Mouse (Mus musculus) forebrain, embryonic 11.5 days (tissue): ENCODE measurements around the gene Sfxn5. TPM values are rescaled to one million over a fixed set of nuclear protein-coding genes. Genes with fewer than 3 reads are reported as not detected.

Source experiments
- ATAC-seq: fragments of 200-750 bp; cut with Nextera tagmentation; replicated peaks from 2 replicates; pipeline ENCODE4 v1.8.0; 2017; ENCODE audit warnings: moderate TSS enrichment; ENCODE audit not compliant: low FRiP score
- DNase-seq: peaks from one replicate; pipeline ENCODE4 v3.0.0-alpha.2; 2017; ENCODE audit warnings: low spot score
- H3K27ac ChIP-seq: fragments of 300-500 bp; sonication (generic); 2 replicates; pipeline ENCODE4 v1.5.1; 2014; ENCODE audit warnings: low read depth, low read length
- H3K27me3 ChIP-seq: fragments of 300-500 bp; sonication (generic); 2 replicates; pipeline ENCODE4 v1.6.1; 2014; ENCODE audit warnings: mild to moderate bottlenecking, low read length, mixed read lengths; ENCODE audit not compliant: control insufficient read depth, insufficient read depth
- H3K36me3 ChIP-seq: fragments of 300-500 bp; sonication (generic); 2 replicates; pipeline ENCODE4 v1.6.1; 2014; ENCODE audit warnings: mild to moderate bottlenecking, low read length, moderate library complexity, mixed read lengths; ENCODE audit not compliant: control insufficient read depth, insufficient read depth
- H3K4me1 ChIP-seq: fragments of 300-500 bp; sonication (generic); replicated peaks from 2 replicates; pipeline ENCODE4 v1.6.1; 2014; ENCODE audit warnings: low read length, mixed read lengths; ENCODE audit not compliant: control insufficient read depth, insufficient read depth
- H3K4me2 ChIP-seq: fragments of 300-500 bp; sonication (generic); 2 replicates; pipeline ENCODE4 v1.6.1; 2014; ENCODE audit warnings: low read depth, mild to moderate bottlenecking, low read length, moderate library complexity, mixed read lengths; ENCODE audit not compliant: severe bottlenecking
- H3K4me3 ChIP-seq: fragments of 300-500 bp; sonication (generic); 2 replicates; pipeline ENCODE4 v1.5.1; 2014; ENCODE audit warnings: low read depth, low read length
- H3K9ac ChIP-seq: fragments of 300-500 bp; sonication (generic); 2 replicates; pipeline ENCODE4 v1.6.1; 2014; ENCODE audit warnings: low read length
- H3K9me3 ChIP-seq: fragments of 300-500 bp; sonication (generic); 2 replicates; pipeline ENCODE4 v1.6.1; 2016; ENCODE audit warnings: low read length, mixed read lengths; ENCODE audit not compliant: control insufficient read depth
- WGBS: fragments of 180-500 bp; shearing (Covaris S2); extraction: QIAGEN DNeasy Blood & Tissue Kit; methylation state at CpG from one replicate; pipeline ENCODE4 v1.1.7; 2014; 5-methylcytosine and 5-hydroxymethylcytosine counted together
- polyA plus RNA-seq: library from polyadenylated mRNA; unstranded; fragments of >200 nt; fragmentation: Nextera tagmentation; extraction: Ambion mirVana; gene quantifications from 2 replicates; pipeline ENCODE4 v1.2.1, GENCODE M21; 2014

Gene Sfxn5
- polyA plus RNA-seq, 1 experiment from 2014 or later, result 13.8 TPM

DNA sequence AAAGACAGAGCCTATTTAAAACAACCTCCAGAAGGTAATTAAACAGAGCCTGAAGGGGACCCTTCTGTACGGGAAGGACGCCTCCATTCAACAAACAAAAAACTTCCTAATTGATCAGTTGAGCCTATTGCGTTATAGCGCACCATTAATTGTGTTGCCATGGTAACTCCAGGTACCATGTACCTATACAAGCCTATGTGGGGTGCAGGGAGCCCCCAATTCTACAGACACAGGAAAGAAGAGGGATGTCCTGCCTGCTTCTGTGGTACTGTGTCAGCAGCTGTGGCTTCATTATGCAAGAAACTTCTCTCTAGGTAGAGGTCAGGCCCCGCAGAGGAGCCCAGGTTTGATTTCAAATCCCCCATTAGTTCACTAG, 39.2 kb downstream of the Sfxn5 start:
- no peaks in the 10 kb centered on the region for H3K36me3 ChIP-seq
- 23% methylated on average over 5 of the region's 5 CpGs for WGBS
- peak; percentile 67; the same call in 1 of the 2 replicates for ATAC-seq
- no peak overlapping the region for H3K4me2 ChIP-seq
- no peaks in the 10 kb centered on the region for H3K27me3 ChIP-seq
- no peak overlapping the region for H3K9ac ChIP-seq
- peaks cover 12% of the 10 kb centered on the region for H3K4me1 ChIP-seq
- peak overlapping the region; percentile 89; the same call in 1 of the 2 replicates for H3K27ac ChIP-seq
- no peaks in the 10 kb centered on the region; the same call in 1 of the 2 replicates for H3K9me3 ChIP-seq
- no peak overlapping the region for H3K4me3 ChIP-seq
- no peak for DNase-seq

DNA sequence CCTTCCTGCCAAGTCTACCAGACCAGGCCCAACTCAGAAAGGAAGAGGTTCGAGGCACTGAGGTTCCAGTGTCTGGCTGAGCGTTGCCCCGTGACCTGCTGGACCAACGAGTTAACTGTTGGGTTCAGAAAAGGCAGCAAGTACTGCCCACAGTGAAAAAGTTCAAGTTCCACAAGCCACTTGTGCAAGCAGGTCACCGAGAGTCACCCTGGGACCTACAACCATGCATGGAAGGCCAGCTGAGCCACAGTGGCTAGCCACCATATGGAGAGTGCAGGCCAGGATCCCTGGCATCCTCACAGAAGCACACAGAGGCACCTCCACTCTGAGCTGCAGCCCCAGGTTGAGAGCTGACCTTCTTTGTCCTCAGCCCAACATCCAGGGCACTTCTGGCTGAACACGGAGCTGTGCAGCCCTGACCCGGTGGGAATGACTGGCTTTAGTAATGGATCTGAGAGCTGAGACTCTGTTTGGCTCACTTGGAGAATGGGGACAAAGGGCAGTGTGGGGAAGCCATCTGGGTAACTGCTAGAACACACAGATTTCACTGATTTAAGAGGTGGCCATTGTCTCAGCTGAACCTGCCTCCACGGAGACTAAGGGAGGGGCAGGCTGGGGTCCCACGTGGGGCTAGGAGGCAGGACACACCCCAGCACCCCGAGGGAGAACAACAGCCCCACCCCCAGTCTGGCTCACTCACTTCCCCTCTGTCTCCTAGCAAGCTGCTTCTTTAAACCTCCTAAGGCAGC, 39.8 kb downstream of the Sfxn5 start:
- Histone ChIP-seq H3K27ac (peak overlapping the region; percentile 89), H3K9ac (peak overlapping the region; percentile 31), H3K4me3 (no peak overlapping the region), H3K4me1 (peaks cover 12% of the 10 kb centered on the region), H3K27me3 (no peaks in the 10 kb centered on the region), H3K9me3 (no peaks in the 10 kb centered on the region), H3K36me3 (no peaks in the 10 kb centered on the region), H3K4me2 (no peak overlapping the region)
- ATAC-seq (peak; percentile 82), DNase-seq (peak; percentile 85)
- 42% methylated on average over 10 of the region's 10 CpGs for WGBS

DNA sequence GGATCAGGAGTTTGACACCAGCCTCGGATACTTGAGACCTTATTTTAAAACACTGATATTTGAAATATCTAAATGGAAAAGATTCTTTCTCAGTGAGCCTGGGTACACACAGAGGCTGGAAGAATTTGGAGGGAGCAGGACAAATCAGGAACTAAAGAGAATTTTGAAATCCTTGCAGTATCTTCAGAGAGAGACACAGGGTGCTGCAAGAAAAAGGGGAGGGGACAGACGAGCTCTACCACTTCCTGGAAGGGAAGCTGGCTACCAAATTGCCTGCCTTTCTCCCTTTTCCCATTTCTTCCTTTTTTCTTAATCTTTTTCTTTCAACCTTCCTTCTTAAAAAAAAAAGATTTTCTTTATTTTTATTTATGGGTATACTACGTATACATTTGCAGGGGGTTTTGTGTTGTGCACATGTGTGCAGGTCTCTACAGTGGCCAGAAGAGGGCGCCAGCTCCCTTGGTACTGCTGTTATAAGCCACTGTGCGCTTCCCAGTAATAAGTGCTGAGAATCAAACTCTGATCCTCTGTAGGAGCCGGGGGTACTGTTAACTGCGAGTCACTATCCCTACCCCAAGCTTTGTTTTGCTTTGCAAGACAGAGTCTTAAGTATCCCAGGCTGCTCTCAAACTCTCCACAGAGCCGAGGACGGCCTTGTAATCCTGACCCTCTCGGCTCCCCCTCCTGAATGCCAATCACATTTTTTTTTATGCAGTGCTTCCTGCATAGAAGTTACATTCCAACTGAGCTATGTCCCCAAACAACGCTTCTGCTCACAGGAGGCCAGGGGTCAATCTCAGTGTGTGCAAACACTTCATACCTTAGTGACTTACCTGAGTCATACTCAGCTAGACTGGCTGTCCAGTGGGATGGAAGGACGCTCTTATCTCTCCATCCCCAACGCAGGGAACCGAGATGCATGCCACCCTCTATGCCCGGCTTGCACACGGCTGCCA, 42.1 kb downstream of the Sfxn5 start:
- Histone ChIP-seq H3K9me3 (no peaks in the 10 kb centered on the region), H3K36me3 (no peaks in the 10 kb centered on the region), H3K27me3 (no peaks in the 10 kb centered on the region), H3K4me3 (no peak overlapping the region), H3K9ac (no peak overlapping the region), H3K4me1 (peaks cover 12% of the 10 kb centered on the region), H3K27ac (no peak overlapping the region), H3K4me2 (no peak overlapping the region)
- ATAC-seq (no peak), DNase-seq (no peak)
- WGBS, result 87% methylated on average over 16 of the region's 16 CpGs

DNA sequence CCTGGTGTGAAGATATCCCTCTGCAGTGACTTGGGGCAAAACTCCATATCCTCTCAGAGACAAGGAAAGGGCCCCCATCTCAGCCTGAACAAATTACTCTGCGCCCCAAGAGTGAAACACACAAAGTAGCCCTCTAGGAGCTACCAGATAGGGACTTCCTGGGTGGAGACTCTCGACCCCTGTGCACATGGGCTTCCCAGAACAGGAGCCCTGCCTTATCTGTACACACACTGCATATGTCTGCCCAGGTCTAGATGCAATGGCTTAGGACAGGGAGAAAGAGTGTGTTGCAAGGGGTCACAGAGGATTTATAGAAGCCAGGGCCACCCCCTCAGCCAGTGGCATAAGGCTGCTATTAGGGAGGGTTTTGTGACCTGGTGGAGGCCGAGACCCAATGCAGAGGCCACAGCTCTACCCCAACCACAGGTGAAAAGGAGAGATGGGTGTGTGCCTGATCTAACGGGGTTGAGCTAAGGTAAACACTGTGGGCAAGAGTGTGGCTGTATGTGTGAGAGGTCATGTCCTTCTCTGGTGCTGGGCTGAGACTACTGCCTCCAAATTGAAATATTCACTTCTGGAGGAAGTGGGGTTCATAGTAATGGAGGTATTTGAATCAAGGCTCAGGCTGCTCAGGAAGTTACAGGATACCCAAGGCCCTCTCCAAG, 44.9 kb downstream of the Sfxn5 start:
- ATAC-seq (no peak), DNase-seq (no peak)
- 82% methylated on average over 4 of the region's 4 CpGs for WGBS
- no peak overlapping the region for H3K9ac ChIP-seq
- H3K4me1 ChIP-seq, result peaks cover 3% of the 10 kb centered on the region
- no peak overlapping the region for H3K4me3 ChIP-seq
- H3K27ac ChIP-seq, result no peak overlapping the region
- no peak overlapping the region for H3K4me2 ChIP-seq
- no peaks in the 10 kb centered on the region for H3K9me3 ChIP-seq
- H3K27me3 ChIP-seq, result no peaks in the 10 kb centered on the region
- H3K36me3 ChIP-seq, result no peaks in the 10 kb centered on the region

DNA sequence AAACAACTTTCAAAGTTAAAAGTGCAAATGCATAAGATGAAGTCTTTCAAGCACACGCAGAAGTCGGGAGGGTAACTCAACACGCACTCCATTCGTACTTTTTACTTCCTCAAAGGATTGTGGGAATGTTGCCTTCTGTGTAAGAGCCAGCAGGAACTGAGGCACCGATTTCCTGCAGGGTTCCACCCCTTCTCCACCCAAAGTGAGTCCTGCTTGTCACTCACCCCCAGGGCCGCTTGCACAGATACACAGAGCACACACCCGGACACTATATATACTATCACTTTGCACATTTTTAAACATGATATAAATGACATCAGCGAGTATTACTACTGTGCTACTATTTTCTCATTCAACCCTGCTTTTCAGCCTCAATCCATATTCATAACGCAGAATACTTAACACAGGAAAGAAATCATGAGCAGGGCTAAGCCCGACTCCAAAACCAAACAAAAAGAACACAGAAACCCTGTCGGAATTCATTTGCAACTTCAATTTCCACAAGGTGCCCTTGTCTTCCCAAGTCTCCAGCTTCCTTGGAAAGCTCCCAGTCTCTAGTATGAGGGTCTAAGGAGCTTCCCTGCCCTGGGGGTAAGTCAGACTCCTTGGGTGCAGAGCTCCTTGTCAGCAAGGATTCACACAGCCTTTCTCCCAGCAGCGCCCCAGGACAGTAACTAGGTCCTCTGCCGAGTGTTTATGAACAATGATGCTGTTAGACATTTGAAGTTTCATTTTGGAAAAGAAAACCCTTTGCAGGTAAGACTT, 46.8 kb downstream of the Sfxn5 start:
- no peaks in the 10 kb centered on the region for H3K4me1 ChIP-seq
- ATAC-seq, result no peak
- WGBS, result 83% methylated on average over 13 of the region's 13 CpGs

DNA sequence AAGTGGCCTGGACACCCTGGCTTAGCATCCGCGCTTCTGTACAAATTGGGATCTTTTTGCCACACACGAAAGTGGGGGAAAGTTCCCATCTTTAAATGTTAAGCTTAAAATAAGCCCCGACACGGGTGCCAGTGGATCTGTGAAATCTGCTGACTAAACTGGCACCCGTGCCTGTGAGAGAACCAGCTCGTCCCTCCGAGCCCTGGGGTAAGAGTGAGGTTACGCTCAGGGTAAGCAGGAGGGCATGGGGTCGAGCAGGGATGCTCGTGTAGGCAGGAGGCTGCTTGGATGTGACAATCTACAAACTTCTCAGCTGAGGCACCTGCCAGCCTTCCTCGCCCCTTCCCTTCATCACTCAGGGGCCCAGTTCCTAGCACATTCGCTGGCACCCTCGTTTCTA, 52.4 kb downstream of the Sfxn5 start:
- ATAC-seq, result no peak
- no peaks in the 10 kb centered on the region for H3K36me3 ChIP-seq
- H3K4me1 ChIP-seq, result no peaks in the 10 kb centered on the region
- no peak overlapping the region for H3K4me3 ChIP-seq
- DNase-seq, result no peak
- 85% methylated on average over 14 of the region's 14 CpGs for WGBS
- H3K9ac ChIP-seq, result no peak overlapping the region
- no peak overlapping the region for H3K4me2 ChIP-seq
- H3K27me3 ChIP-seq, result no peaks in the 10 kb centered on the region
- no peaks in the 10 kb centered on the region for H3K9me3 ChIP-seq
- H3K27ac ChIP-seq, result no peak overlapping the region

More for the DNA sequence above, 46.8 kb downstream of the Sfxn5 start:
- H3K27ac ChIP-seq, result no peak overlapping the region
- H3K9ac ChIP-seq, result no peak overlapping the region
- no peak for DNase-seq
- H3K9me3 ChIP-seq, result no peaks in the 10 kb centered on the region
- H3K27me3 ChIP-seq, result no peaks in the 10 kb centered on the region
- H3K36me3 ChIP-seq, result no peaks in the 10 kb centered on the region
- no peak overlapping the region for H3K4me2 ChIP-seq
- H3K4me3 ChIP-seq, result no peak overlapping the region

DNA sequence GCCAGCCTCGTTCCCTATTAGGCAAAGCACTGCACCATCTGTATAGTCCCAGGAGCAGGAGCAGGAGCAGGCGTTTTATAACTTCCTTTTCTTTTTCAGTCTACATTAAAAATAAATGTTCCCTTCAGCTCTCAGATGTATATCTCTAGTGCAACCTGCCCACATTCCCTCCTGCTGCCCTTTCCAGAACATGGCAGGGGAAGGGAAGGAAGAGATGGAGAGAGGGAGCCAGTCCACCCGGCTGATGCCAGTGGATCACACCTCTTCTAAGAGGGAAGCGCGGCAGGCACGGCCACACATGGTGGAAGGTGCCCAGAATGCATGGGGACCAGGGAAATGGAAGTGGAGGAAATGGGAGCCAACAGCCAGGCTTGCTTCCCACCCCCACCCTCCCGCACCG, 56.7 kb downstream of the Sfxn5 start:
- DNase-seq, result no peak
- H3K4me3 ChIP-seq, result no peak overlapping the region
- H3K9me3 ChIP-seq, result no peaks in the 10 kb centered on the region
- no peaks in the 10 kb centered on the region for H3K36me3 ChIP-seq
- no peak overlapping the region for H3K4me2 ChIP-seq
- no peaks in the 10 kb centered on the region for H3K4me1 ChIP-seq
- no peaks in the 10 kb centered on the region for H3K27me3 ChIP-seq
- H3K27ac ChIP-seq, result no peak overlapping the region
- no peak for ATAC-seq
- no peak overlapping the region for H3K9ac ChIP-seq
- WGBS, result 85% methylated on average over 8 of the region's 8 CpGs

DNA sequence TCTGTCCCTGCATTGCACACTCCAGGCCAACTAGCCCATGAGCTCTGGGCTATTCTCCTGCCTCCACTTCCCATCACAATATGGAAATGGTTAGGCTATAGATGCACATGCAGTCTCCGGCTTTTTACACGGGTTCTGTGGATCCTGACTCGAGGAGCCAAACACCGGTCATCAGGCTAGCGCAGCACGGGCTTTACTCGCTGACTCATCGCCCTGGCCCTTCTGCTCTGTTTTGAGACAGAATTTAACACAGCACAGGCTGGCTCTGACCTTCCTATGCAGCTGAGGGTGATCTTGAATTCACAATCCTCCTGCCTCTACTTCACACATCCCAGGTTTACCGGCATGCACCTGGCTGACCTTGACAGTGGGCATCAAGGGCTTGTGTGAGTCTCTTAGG, 60.8 kb downstream of the Sfxn5 start:
- H3K36me3 ChIP-seq, result no peaks in the 10 kb centered on the region
- ATAC-seq (no peak), DNase-seq (no peak)
- H3K4me1 ChIP-seq, result no peaks in the 10 kb centered on the region
- WGBS, result 90% methylated on average over 9 of the region's 9 CpGs
- H3K27me3 ChIP-seq, result peaks cover 5% of the 10 kb centered on the region
- H3K4me2 ChIP-seq, result no peak overlapping the region
- H3K9ac ChIP-seq, result no peak overlapping the region
- no peaks in the 10 kb centered on the region for H3K9me3 ChIP-seq
- no peak overlapping the region for H3K27ac ChIP-seq
- H3K4me3 ChIP-seq, result no peak overlapping the region
